Mouse (Mus musculus) adrenal gland, adult (tissue): ENCODE data around the gene Traip.

Experiments used
- DNase-seq, 2 experiments: peaks; one replicate each; pipeline ENCODE4 v3.0.0; 2022 to 2023; ENCODE audit warnings: low spot score in 1 of 2; ENCODE audit not compliant: inconsistent age in 2 of 2

Traip gene

GRCm38 (mm10) chr9:107949922-107950235, at the start of gene Traip:
TSS of gene Traip (plus strand) at chr9:107950136.
- DNase-seq, result no peak

- peak; percentile 73 to 89 for DNase-seq
These were observed 48.9 kb upstream of the Traip start for GRCm38 (mm10) chr9:107900840-107901626.

GRCm38 (mm10) chr9:107901627-107901914, 48.4 kb upstream of the Traip start:
- no peak for DNase-seq

- peak; percentile 85 to 96 for DNase-seq
These were observed 45.2 kb upstream of the Traip start for GRCm38 (mm10) chr9:107904726-107905125.

- peak; percentile 87 to 93 for DNase-seq
These were observed 43.5 kb upstream of the Traip start, which contains the start of gene Mst1r for GRCm38 (mm10) chr9:107906252-107906966. TSS of gene Mst1r (plus strand) at chr9:107906873.

- DNase-seq, result peak in 1 of 2 experiments; percentile 75
These were observed 42.8 kb upstream of the Traip start for GRCm38 (mm10) chr9:107906967-107907800.

GRCm38 (mm10) chr9:107907801-107908120, 42.2 kb upstream of the Traip start:
- peak in 1 of 2 experiments; percentile 36 for DNase-seq

- DNase-seq, result peak; percentile 65 to 88
These were observed 41.4 kb upstream of the Traip start for GRCm38 (mm10) chr9:107908410-107909158.

- peak in 1 of 2 experiments; percentile 59 for DNase-seq
These were observed 39.7 kb upstream of the Traip start for GRCm38 (mm10) chr9:107910025-107910769.

- no peak for DNase-seq
These were observed 35.0 kb upstream of the Traip start for GRCm38 (mm10) chr9:107914764-107915420.

GRCm38 (mm10) chr9:107917895-107918608, 31.9 kb upstream of the Traip start:
- DNase-seq, result peak in 1 of 2 experiments; percentile 47

- DNase-seq, result no peak
These were observed 31.1 kb upstream of the Traip start for GRCm38 (mm10) chr9:107918884-107919283.

GRCm38 (mm10) chr9:107919441-107919840, 30.5 kb upstream of the Traip start:
- DNase-seq, result no peak

- peak; percentile 54 to 77 for DNase-seq
These were observed 26.9 kb upstream of the Traip start for GRCm38 (mm10) chr9:107923021-107923420.

- peak in 1 of 2 experiments; percentile 54 for DNase-seq
These were observed 26.0 kb upstream of the Traip start for GRCm38 (mm10) chr9:107923956-107924355.

GRCm38 (mm10) chr9:107925251-107925650, 24.7 kb upstream of the Traip start:
- DNase-seq, result no peak

GRCm38 (mm10) chr9:107926920-107927420, 23.0 kb upstream of the Traip start:
- DNase-seq, result no peak

GRCm38 (mm10) chr9:107927749-107928148, 22.2 kb upstream of the Traip start:
- DNase-seq, result no peak

- DNase-seq, result no peak
These were observed 21.8 kb upstream of the Traip start, which contains the start of gene Actl11 for GRCm38 (mm10) chr9:107928169-107928568. TSS of gene Actl11 (plus strand) at chr9:107928469.
